Mouse (Mus musculus) MEL (cell line): Measurements from ENCODE around the gene Vsx2. TPM values are rescaled to one million over a fixed set of nuclear protein-coding genes. Genes with fewer than 3 reads are reported as not detected.
A peak's percentile ranks its signal among the peaks of the same experiment; 100 is the strongest.

Source experiments
- DNase-seq: peaks from one replicate; pipeline ENCODE4 v3.0.0; 2011; ENCODE audit warnings: low read depth, low spot score
- H3K27ac ChIP-seq: 2 replicates; pipeline ENCODE4 v1.5.1; 2012; ENCODE audit warnings: low read depth, mild to moderate bottlenecking, control low read depth, low read length, moderate library complexity; ENCODE audit not compliant: control insufficient read depth
- H3K27me3 ChIP-seq, 2 experiments: fragments of 150-350 bp in 1 of 2; sonication (generic) in 1 of 2; 2 replicates each; pipeline ENCODE4 v1.6.1; 2012; ENCODE audit warnings: low read length in 2 of 2, mild to moderate bottlenecking in 2 of 2, improper control_type of control experiment in 1 of 2, moderate library complexity in 1 of 2; ENCODE audit not compliant: insufficient read depth in 2 of 2, control insufficient read depth in 1 of 2
- H3K36me3 ChIP-seq, 2 experiments: 2 replicates each; pipeline ENCODE4 v1.6.1; 2012 to 2014; ENCODE audit warnings: low read length in 2 of 2, improper control_type of control experiment in 1 of 2, inconsistent platforms in 1 of 2, mild to moderate bottlenecking in 1 of 2; ENCODE audit not compliant: insufficient read depth in 2 of 2, control insufficient read depth in 1 of 2
- H3K4me1 ChIP-seq, 2 experiments: fragments of 150-350 bp in 1 of 2; sonication (generic) in 1 of 2; 2 replicates each; pipeline ENCODE4 v1.6.1; 2012; ENCODE audit warnings: low read length in 2 of 2, improper control_type of control experiment in 1 of 2, mild to moderate bottlenecking in 1 of 2; ENCODE audit not compliant: insufficient read depth in 2 of 2, control insufficient read depth in 1 of 2
- H3K4me3 ChIP-seq, 2 experiments: fragments of 150-350 bp in 1 of 2; sonication (generic) in 1 of 2; 2 replicates each; pipeline ENCODE4 v1.5.1; 2012; ENCODE audit warnings: low read depth in 2 of 2, low read length in 2 of 2, mild to moderate bottlenecking in 2 of 2, moderate library complexity in 2 of 2, control low read depth in 1 of 2, improper control_type of control experiment in 1 of 2; ENCODE audit not compliant: control insufficient read depth in 1 of 2, insufficient read depth in 1 of 2
- H3K79me2 ChIP-seq: 2 replicates; pipeline ENCODE4 v1.6.1; 2012; ENCODE audit warnings: mild to moderate bottlenecking, low read length, moderate library complexity; ENCODE audit not compliant: control insufficient read depth, poor library complexity, insufficient read depth
- H3K9ac ChIP-seq: 2 replicates; pipeline ENCODE4 v1.6.1; 2012; ENCODE audit warnings: low read depth, mild to moderate bottlenecking, control low read depth, low read length, moderate library complexity; ENCODE audit not compliant: control insufficient read depth, poor library complexity, severe bottlenecking
- H3K9me3 ChIP-seq: fragments of 150-350 bp; sonication (generic); replicated peaks from 2 replicates; pipeline ENCODE4 v1.6.1; 2012; ENCODE audit warnings: mild to moderate bottlenecking, low read length, improper control_type of control experiment, moderate library complexity; ENCODE audit not compliant: insufficient read depth
- BHLHE40 ChIP-seq: IDR thresholded peaks from 2 replicates; pipeline ENCODE4 v1.6.1; 2012; ENCODE audit warnings: low read depth, mild to moderate bottlenecking, inconsistent platforms, low read length, improper control_type of control experiment, borderline replicate concordance
- CHD2 ChIP-seq: IDR thresholded peaks from 2 replicates; pipeline ENCODE4 v1.6.1; 2011; ENCODE audit warnings: low read length, improper control_type of control experiment
- CTCF ChIP-seq, 3 experiments: IDR thresholded peaks in 2 of 3; conservative IDR thresholded peaks in 1 of 3; 2 replicates each; pipeline ENCODE4 v1.5.1; 2011 to 2012; ENCODE audit warnings: low read length in 3 of 3, low read depth in 2 of 3, mild to moderate bottlenecking in 2 of 3, improper control_type of control experiment in 1 of 3, inconsistent platforms in 1 of 3, mixed read lengths in 1 of 3, moderate library complexity in 1 of 3; ENCODE audit not compliant: control insufficient read depth in 1 of 3, insufficient read depth in 1 of 3, poor library complexity in 1 of 3, severe bottlenecking in 1 of 3
- E2F4 ChIP-seq: IDR thresholded peaks from 2 replicates; pipeline ENCODE4 v1.6.1; 2011; ENCODE audit warnings: low read depth, low read length, improper control_type of control experiment, borderline replicate concordance
- ELF1 ChIP-seq: IDR thresholded peaks from 2 replicates; pipeline ENCODE4 v1.6.1; 2014; ENCODE audit warnings: low read depth, mild to moderate bottlenecking, inconsistent platforms, low read length, improper control_type of control experiment, moderate library complexity
- ETS1 ChIP-seq: IDR thresholded peaks from 2 replicates; pipeline ENCODE4 v1.6.1; 2012; ENCODE audit warnings: low read depth, mild to moderate bottlenecking, inconsistent platforms, low read length, improper control_type of control experiment, moderate library complexity
- GABPA ChIP-seq: IDR thresholded peaks from 2 replicates; pipeline ENCODE4 v1.6.1; 2012; ENCODE audit warnings: low read depth, mild to moderate bottlenecking, inconsistent platforms, low read length, improper control_type of control experiment, moderate library complexity
- GATA1 ChIP-seq: IDR thresholded peaks from 2 replicates; pipeline ENCODE4 v1.6.1; 2011; ENCODE audit warnings: low read depth, low read length, improper control_type of control experiment
- KAT2A ChIP-seq: conservative IDR thresholded peaks from 2 replicates; pipeline ENCODE4 v1.6.1; 2012; ENCODE audit warnings: low read depth, low read length, improper control_type of control experiment, inconsistent platforms
- MAX ChIP-seq: IDR thresholded peaks from 2 replicates; pipeline ENCODE4 v1.6.1; 2011; ENCODE audit warnings: low read length, improper control_type of control experiment
- MYB ChIP-seq: IDR thresholded peaks from 2 replicates; pipeline ENCODE4 v1.6.1; 2011; ENCODE audit warnings: mild to moderate bottlenecking, low read depth, low read length, improper control_type of control experiment
- MYC ChIP-seq: IDR thresholded peaks from 2 replicates; pipeline ENCODE4 v1.6.1; 2011; ENCODE audit warnings: low read depth, mild to moderate bottlenecking, low read length, improper control_type of control experiment, moderate library complexity
- NRF1 ChIP-seq: IDR thresholded peaks from 2 replicates; pipeline ENCODE4 v1.6.1; 2014; ENCODE audit warnings: low read depth, mild to moderate bottlenecking, inconsistent platforms, low read length, improper control_type of control experiment, moderate library complexity; ENCODE audit not compliant: poor library complexity, insufficient read depth, severe bottlenecking
- POLR2A ChIP-seq, 2 experiments: IDR thresholded peaks; 2 replicates each; pipeline ENCODE4 v1.6.1; 2011 to 2012; ENCODE audit warnings: low read length in 2 of 2, mild to moderate bottlenecking in 2 of 2, control low read depth in 1 of 2, improper control_type of control experiment in 1 of 2, low read depth in 1 of 2, moderate library complexity in 1 of 2; ENCODE audit not compliant: control insufficient read depth in 1 of 2, insufficient read depth in 1 of 2, poor library complexity in 1 of 2
- POLR2AphosphoS2 ChIP-seq: IDR thresholded peaks from 2 replicates; pipeline ENCODE4 v1.6.1; 2011; ENCODE audit warnings: low read length, improper control_type of control experiment
- POLR2AphosphoS5 ChIP-seq: IDR thresholded peaks from 2 replicates; pipeline ENCODE4 v1.6.1; 2012; ENCODE audit warnings: low read depth, borderline replicate concordance, mild to moderate bottlenecking, inconsistent platforms, low read length, moderate library complexity, mixed read lengths
- RAD21 ChIP-seq: IDR thresholded peaks from 2 replicates; pipeline ENCODE4 v1.6.1; 2011; ENCODE audit warnings: mild to moderate bottlenecking, low read depth, low read length, improper control_type of control experiment
- RCOR1 ChIP-seq: IDR thresholded peaks from 2 replicates; pipeline ENCODE4 v1.6.1; 2012; ENCODE audit warnings: low read depth, mild to moderate bottlenecking, inconsistent platforms, low read length, improper control_type of control experiment
- SMC3 ChIP-seq: IDR thresholded peaks from 2 replicates; pipeline ENCODE4 v1.6.1; 2011; ENCODE audit warnings: low read depth, low read length, improper control_type of control experiment
- TBP ChIP-seq: IDR thresholded peaks from 2 replicates; pipeline ENCODE4 v1.8.0; 2011; ENCODE audit warnings: low read depth, low read length, improper control_type of control experiment
- TCF12 ChIP-seq: IDR thresholded peaks from 2 replicates; pipeline ENCODE4 v1.6.1; 2014; ENCODE audit warnings: low read depth, mild to moderate bottlenecking, inconsistent platforms, low read length, improper control_type of control experiment, moderate library complexity
- UBTF ChIP-seq: IDR thresholded peaks from 2 replicates; pipeline ENCODE4 v1.6.1; 2012; ENCODE audit warnings: low read depth, mild to moderate bottlenecking, inconsistent platforms, low read length, improper control_type of control experiment, moderate library complexity, borderline replicate concordance; ENCODE audit not compliant: insufficient read depth
- USF2 ChIP-seq, 2 experiments: IDR thresholded peaks; 2 replicates each; pipeline ENCODE4 v1.6.1; 2011 to 2012; ENCODE audit warnings: improper control_type of control experiment in 2 of 2, low read length in 2 of 2, borderline replicate concordance in 1 of 2, inconsistent platforms in 1 of 2, low read depth in 1 of 2, mild to moderate bottlenecking in 1 of 2; ENCODE audit not compliant: insufficient read depth in 1 of 2
- ZC3H11A ChIP-seq: IDR thresholded peaks from 2 replicates; pipeline ENCODE4 v1.6.1; 2012; ENCODE audit warnings: low read depth, mild to moderate bottlenecking, inconsistent platforms, low read length, improper control_type of control experiment
- ZKSCAN1 ChIP-seq: IDR thresholded peaks from 2 replicates; pipeline ENCODE4 v1.6.1; 2012; ENCODE audit warnings: low read depth, mild to moderate bottlenecking, inconsistent platforms, low read length, improper control_type of control experiment, moderate library complexity
- polyA plus RNA-seq, 2 experiments: library from polyadenylated mRNA; stranded (reverse) in 1 of 2; unstranded in 1 of 2; fragments of >175 nt in 1 of 2; fragments of >200 nt in 1 of 2; gene quantifications; 2 replicates each; pipeline versions ENCODE4 v1.2.1 to v1.2.4; 2012; ENCODE audit warnings: low replicate concordance in 2 of 2, low read depth in 1 of 2; ENCODE audit not compliant: insufficient read length in 2 of 2, insufficient read depth in 1 of 2, missing spikeins in 1 of 2
- total RNA-seq: library from RNA; depleted of rRNA; stranded (reverse); fragments of 300-350 nt; gene quantifications from 2 replicates; pipeline ENCODE4 v1.2.3, GENCODE M21; 2012

Vsx2 gene
- total and polyA plus RNA-seq, 3 experiments, result not detected

- no peak for TF ChIP-seq ZKSCAN1
- 0 out of 4 replicates have a peak, but pooled peaks of 1 of the 2 experiments have one; percentile 23 for TF ChIP-seq POLR2A (IDR thresholded peaks at IDR 0.05; ENCODE audit: control insufficient read depth in 1 of 2, insufficient read depth in 1 of 2, low read depth in 1 of 2, low read length in 2 of 2, poor library complexity in 1 of 2)
- no peak for TF ChIP-seq MYC
- no peak for TF ChIP-seq ELF1
- TF ChIP-seq CHD2, result no peak
- peak; percentile 26; the same call in 1 of the 2 replicates for TF ChIP-seq ZC3H11A
- no peak for TF ChIP-seq POLR2AphosphoS5
- TF ChIP-seq UBTF, result no peak
- no peak for TF ChIP-seq GABPA
- no peak for TF ChIP-seq NRF1
- no peak for TF ChIP-seq POLR2AphosphoS2
Measured at GRCm38 (mm10) chr12:84589825-84590761, 20.5 kb downstream of the Vsx2 start (continued).

DNA sequence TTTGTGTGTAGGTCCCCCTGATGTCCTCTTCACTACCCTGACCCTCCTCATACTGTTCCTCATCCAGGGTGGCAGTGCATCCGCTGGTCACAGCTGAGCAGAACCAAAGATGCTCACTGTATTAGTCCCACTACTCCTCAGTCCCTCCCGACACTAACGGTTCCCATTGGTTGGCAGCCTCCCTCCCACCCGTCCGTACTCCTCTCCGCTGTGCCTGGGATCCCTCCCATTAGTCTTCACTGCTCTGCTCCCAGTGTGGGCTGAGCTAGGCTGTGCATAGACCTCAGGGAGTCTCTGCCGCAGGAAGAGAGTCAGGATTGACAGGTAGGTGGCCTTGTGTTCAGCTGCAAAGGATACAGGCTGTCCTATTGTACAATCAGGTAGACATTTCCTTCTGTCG lies 28.8 kb downstream of the Vsx2 start:
- no peak for DNase-seq
- Histone ChIP-seq H3K4me1 (no peaks in the 10 kb centered on the region), H3K4me3 (no peak overlapping the region), H3K27ac (no peak overlapping the region), H3K79me2 (no peaks in the 10 kb centered on the region), H3K27me3 (no peaks in the 10 kb centered on the region; a peak in 2 of 4 replicates), H3K9me3 (no peaks in the 10 kb centered on the region), H3K36me3 (no peaks in the 10 kb centered on the region), H3K9ac (no peak overlapping the region)
- no peak for TF ChIP-seq MYB
- no peak for TF ChIP-seq USF2 (IDR thresholded peaks at IDR 0.05; ENCODE audit: borderline replicate concordance in 1 of 2, insufficient read depth in 1 of 2, low read depth in 1 of 2, low read length in 2 of 2)
- no peak for TF ChIP-seq RAD21
- no peak for TF ChIP-seq UBTF
- no peak for TF ChIP-seq E2F4
- no peak for TF ChIP-seq MYC
- TF ChIP-seq BHLHE40, result no peak
- TF ChIP-seq KAT2A, result no peak
- TF ChIP-seq ETS1, result no peak
- TF ChIP-seq CHD2, result no peak
- no peak for TF ChIP-seq ELF1
- TF ChIP-seq TCF12, result no peak
- no peak for TF ChIP-seq SMC3
- TF ChIP-seq TBP, result no peak
- no peak for TF ChIP-seq MAX
- no peak for TF ChIP-seq GATA1
- TF ChIP-seq RCOR1, result no peak
- no peak for TF ChIP-seq CTCF (IDR thresholded peaks at IDR 0.05 in 2 of 3, conservative IDR thresholded peaks at IDR 0.05 in 1 of 3; ENCODE audit: control insufficient read depth in 1 of 3, insufficient read depth in 1 of 3, low read depth in 2 of 3, low read length in 3 of 3, poor library complexity in 1 of 3, severe bottlenecking in 1 of 3)
